Mouse (Mus musculus): Measurements from ENCODE around the gene Mcm6. TPM values are rescaled to one million over a fixed set of nuclear protein-coding genes. Genes with fewer than 3 reads are reported as not detected.

The Mcm6 gene
- total RNA-seq, 2 experiments from 2014 or later = 1.4 to 2.9 TPM

Other genes starting within 250 kb of the Mcm6 start
- 10 to 100 TPM; 42.8 to 51.0 TPM for gene Ubxn4, start 115.7 kb downstream of the Mcm6 start, total RNA-seq (2021)
- not detected for gene Lct, start 31.3 kb downstream of the Mcm6 start, total RNA-seq (2021)
- gene Dars, start 57.7 kb upstream of the Mcm6 start, total RNA-seq (2021) = 10 to 100 TPM; 62.4 to 66.9 TPM
- 1 to 10 TPM; 2.4 to 2.8 TPM for gene Cxcr4, start 232.6 kb upstream of the Mcm6 start, total RNA-seq (2021)

Measured in gastrocnemius, adult 18-20 months (tissue).